Mouse (Mus musculus) liver, embryonic 18 days (tissue): ENCODE measurements around the gene Ckap4. TPM values are rescaled to one million over a fixed set of nuclear protein-coding genes. Genes with fewer than 3 reads are reported as not detected.

Experiments
- polyA plus RNA-seq: library from polyadenylated mRNA; depleted of rRNA; stranded (reverse); fragments of >200 nt; gene quantifications from 2 replicates; pipeline ENCODE4 v1.2.3, GENCODE M21; 2012; rRNA removed

The Ckap4 gene
- polyA plus RNA-seq = 9.1 and 11.1 TPM in 2 replicates

DNA sequence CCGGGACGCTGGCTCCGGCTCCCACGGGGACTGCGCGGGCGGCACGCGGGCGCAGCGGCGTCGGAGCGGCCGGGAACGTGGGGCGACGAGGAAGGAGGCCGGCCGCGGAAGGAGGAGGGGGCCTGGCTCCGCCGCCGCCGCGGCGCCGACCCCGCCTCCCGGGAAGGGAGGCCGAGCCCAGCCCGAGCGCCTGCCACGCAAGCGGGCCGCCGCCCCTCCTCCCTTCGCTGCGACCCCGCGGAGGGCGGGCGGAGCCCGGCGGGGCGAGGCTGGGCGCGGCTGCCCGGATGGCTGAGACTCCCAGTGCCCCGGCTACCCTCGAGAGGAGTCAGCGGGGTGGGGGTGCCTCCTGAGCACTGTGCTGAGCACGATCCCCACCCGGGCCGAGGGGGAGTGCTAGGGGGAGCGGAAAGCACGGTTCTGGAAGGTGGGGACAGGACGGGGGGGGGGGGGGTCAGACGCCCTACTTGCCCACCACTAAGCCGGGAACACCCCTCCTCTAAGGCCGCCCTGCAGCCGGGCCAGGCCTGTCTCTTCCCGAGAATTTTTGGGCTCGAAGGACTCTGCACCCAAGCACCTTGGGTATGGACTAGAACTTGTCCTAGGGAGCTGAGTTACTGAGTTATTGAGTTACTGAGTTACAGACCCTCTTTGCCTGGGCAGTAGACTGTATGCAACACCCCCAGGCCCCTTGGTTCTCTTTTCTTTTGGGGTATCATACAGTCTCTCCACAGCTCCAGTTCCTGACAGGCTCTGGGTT is at the start of gene Ckap4:
Ckap4 (minus strand) TSS at position 151 of the 760 bp plus-strand sequence.

DNA sequence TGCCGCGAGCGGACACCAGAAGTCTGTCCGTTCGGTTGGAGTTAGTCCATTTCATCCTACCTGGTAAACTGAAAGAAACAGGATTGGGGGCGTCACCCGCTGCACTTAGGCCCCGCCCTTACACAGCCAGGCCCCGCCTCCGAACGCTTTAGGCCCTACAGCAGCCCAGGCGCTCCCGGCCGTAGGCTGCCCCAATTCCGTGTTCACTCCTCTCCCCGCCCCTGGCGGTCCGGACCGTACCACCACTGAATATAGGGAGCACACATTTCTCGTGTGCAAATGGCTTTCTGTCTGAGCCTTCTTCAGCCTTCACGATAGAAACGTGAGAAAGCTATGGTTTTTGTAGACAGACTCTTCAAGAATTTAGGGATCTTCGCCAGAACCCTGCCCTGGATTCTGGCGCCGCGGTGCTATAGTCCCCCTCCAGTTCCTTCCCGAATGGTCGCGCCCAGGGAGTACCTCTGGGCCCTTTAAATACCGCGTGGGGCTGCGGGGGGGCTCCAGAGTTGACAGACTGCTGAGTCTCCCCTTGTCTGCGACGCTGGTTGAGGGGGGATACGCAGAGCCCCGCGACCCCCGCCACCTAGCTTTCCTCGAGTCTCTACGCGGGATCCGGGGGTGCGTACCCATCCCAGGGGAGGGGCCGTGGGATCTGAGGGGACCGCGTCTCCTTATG is 42.7 kb upstream of the Ckap4 start, which contains the start of gene Tcp11l2:
Tcp11l2 (plus strand) TSS at position 232 of the 676 bp plus-strand sequence.

Other genes with a start within 250 kb of the Ckap4 start
- gene Nuak1, start 93.5 kb downstream of the Ckap4 start, polyA plus RNA-seq = 0.82 and 0.85 TPM in 2 replicates
- gene Tcp11l2, start 42.6 kb upstream of the Ckap4 start, polyA plus RNA-seq = 36.0 TPM in 2 replicates
- 3.4 and 3.6 TPM in 2 replicates for gene Polr3b, start 88.2 kb upstream of the Ckap4 start, polyA plus RNA-seq
- not detected in 2 replicates for gene Rfx4, start 222.0 kb upstream of the Ckap4 start, polyA plus RNA-seq